ENCODE assay signal across 8 mouse cellular contexts in the genomic region with DNA sequence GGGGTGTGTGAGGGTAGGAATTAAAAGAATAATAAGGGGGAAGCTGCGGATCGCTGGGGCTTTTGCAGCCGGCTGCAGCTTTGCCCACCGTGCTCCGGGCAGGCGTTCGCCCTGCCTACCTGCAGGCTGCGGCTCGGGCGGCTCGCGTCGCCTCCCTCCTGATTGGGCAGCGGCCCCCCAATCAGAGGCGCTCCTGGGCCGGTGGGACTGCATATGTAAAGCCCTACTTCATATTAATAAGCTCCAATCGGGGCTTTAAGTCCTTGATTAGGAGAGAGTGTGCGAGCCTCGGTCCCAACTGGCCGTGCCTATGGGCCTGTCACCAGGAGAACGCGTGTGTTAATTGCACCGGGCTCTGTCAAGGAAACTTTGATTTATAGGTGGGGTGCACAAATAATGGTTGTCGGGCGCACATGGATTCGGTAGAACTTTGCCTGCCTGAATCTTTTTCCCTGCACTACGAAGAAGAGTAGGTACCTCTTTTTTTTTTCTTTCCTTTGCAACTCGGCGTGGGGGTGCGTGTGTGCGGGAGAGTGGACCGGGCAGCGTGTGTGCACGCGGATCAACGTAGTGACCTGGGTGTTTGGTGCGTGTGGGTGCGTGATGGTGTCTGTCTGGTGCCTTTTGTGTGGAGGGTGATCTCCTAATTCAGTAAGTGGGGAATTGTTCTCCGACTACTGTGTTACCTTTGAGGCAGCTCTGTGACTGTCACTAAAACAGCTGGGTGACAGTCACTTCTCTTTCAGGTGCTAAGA.
DNase-seq lines count a peak whose midpoint lies in the region; ATAC-seq and TF ChIP-seq lines count a peak whose summit lies in the region.

No protein-coding gene starts in this region.

- no peaks in the 10 kb centered on the region for H3K36me3 ChIP-seq in forebrain, embryonic 15.5 days
- H3K36me3 ChIP-seq in liver, embryonic 14.5 days (replicated peaks; ENCODE audit: control insufficient read depth, insufficient read depth, low read depth), result no peaks in the 10 kb centered on the region
- no peaks in the 10 kb centered on the region for H3K36me3 ChIP-seq in neural tube, embryonic 11.5 days (ENCODE audit: control insufficient read depth, insufficient read depth, low read length)

- peak; percentile 95 for ATAC-seq in forebrain, embryonic 15.5 days (replicated peaks)
- no peak for ATAC-seq in liver, embryonic 14.5 days (ENCODE audit: insufficient read depth)
- peak; percentile 81 for ATAC-seq in neural tube, embryonic 11.5 days (ENCODE audit: insufficient read depth, low FRiP score, low TSS enrichment)

- under 1% methylated on average over 39 of the region's 39 CpGs for WGBS in forebrain, embryonic 15.5 days
- WGBS in liver, embryonic 14.5 days (ENCODE audit: insufficient replicate concordance), result 2% methylated on average over 39 of the region's 39 CpGs
- whole genome bisulfite sequencing in neural tube, embryonic 11.5 days, result under 1% methylated on average over 39 of the region's 39 CpGs

- H3K27ac ChIP-seq in forebrain, embryonic 15.5 days (replicated peaks), result no peak overlapping the region
- no peak overlapping the region for H3K27ac ChIP-seq in liver, embryonic 14.5 days
- H3K27ac ChIP-seq in neural tube, embryonic 11.5 days (ENCODE audit: low read depth, low read length), result no peak overlapping the region

- H3K9ac ChIP-seq in forebrain, embryonic 15.5 days (replicated peaks), result peak overlapping the region; percentile 42
- no peak overlapping the region for H3K9ac ChIP-seq in liver, embryonic 14.5 days (replicated peaks)
- H3K9ac ChIP-seq in neural tube, embryonic 11.5 days (ENCODE audit: low read length), result peak overlapping the region; percentile 19; the same call in 1 of the 2 replicates

- peak overlapping the region; percentile 90 for H3K4me2 ChIP-seq in forebrain, embryonic 15.5 days (replicated peaks)
- H3K4me2 ChIP-seq in liver, embryonic 14.5 days (ENCODE audit: low read depth), result peak overlapping the region; percentile 52
- H3K4me2 ChIP-seq in neural tube, embryonic 11.5 days (ENCODE audit: low read depth), result peak overlapping the region; percentile 70

- no peaks in the 10 kb centered on the region for H3K9me3 ChIP-seq in forebrain, embryonic 15.5 days
- H3K9me3 ChIP-seq in liver, embryonic 14.5 days (ENCODE audit: control insufficient read depth, low read length), result no peaks in the 10 kb centered on the region
- no peaks in the 10 kb centered on the region for H3K9me3 ChIP-seq in neural tube, embryonic 11.5 days (ENCODE audit: control insufficient read depth, low read length)

- TF ChIP-seq CTCF in liver, embryonic 14.5 days (IDR thresholded peaks at IDR 0.05; ENCODE audit: low read depth), result no peak

- H3K4me1 ChIP-seq in forebrain, embryonic 15.5 days, result peaks cover 29% of the 10 kb centered on the region
- no peaks in the 10 kb centered on the region for H3K4me1 ChIP-seq in liver, embryonic 14.5 days (replicated peaks; ENCODE audit: control insufficient read depth in 2 of 2, insufficient read depth in 2 of 2, low read length in 1 of 2)
- H3K4me1 ChIP-seq in neural tube, embryonic 11.5 days (ENCODE audit: control insufficient read depth, insufficient read depth, low read length), result 0 out of 2 replicates have a peak, but pooled peaks cover 4% of the 10 kb centered on the region

- DNase-seq in layer of hippocampus, adult 11-12 months (ENCODE audit: low spot score), result peak; percentile 30
- DNase-seq in layer of hippocampus, adult 9-10 months (ENCODE audit: low spot score), result no peak
- DNase-seq in heart, postnatal 10 days, result peak; percentile 72 to 82
- DNase-seq in kidney, postnatal 25 days, result peak; percentile 71 to 89
- DNase-seq in liver, embryonic 14.5 days (ENCODE audit: low read depth in 3 of 3, low spot score in 3 of 3), result peak in 1 of 3 experiments; percentile 4
- DNase-seq in neural tube, embryonic 11.5 days (ENCODE audit: low spot score), result peak; percentile 85
- DNase-seq in urinary bladder, adult 18-20 months (ENCODE audit: low spot score in 2 of 2), result peak; percentile 14 to 35

- peaks cover 8% of the 10 kb centered on the region; the same call in 1 of the 2 replicates for H3K27me3 ChIP-seq in forebrain, embryonic 15.5 days
- H3K27me3 ChIP-seq in liver, embryonic 14.5 days (ENCODE audit: control insufficient read depth, insufficient read depth, low read length), result peaks cover 10% of the 10 kb centered on the region
- H3K27me3 ChIP-seq in neural tube, embryonic 11.5 days (ENCODE audit: control insufficient read depth, insufficient read depth, low read length), result no peaks in the 10 kb centered on the region

- no peak for TF ChIP-seq EP300 in liver, embryonic 14.5 days (IDR thresholded peaks at IDR 0.05; ENCODE audit: low read depth)

- intact Hi-C loops in heart, postnatal 10 days (cut with DNase I), result no loop called here

- H3K4me3 ChIP-seq in forebrain, embryonic 15.5 days, result peak overlapping the region; percentile 48
- peak overlapping the region; percentile 20 to 35; a peak in 3 of 4 replicates for H3K4me3 ChIP-seq in liver, embryonic 14.5 days (ENCODE audit: insufficient read depth in 1 of 2, low read depth in 2 of 2, low read length in 2 of 2)
- peak overlapping the region; percentile 37 for H3K4me3 ChIP-seq in neural tube, embryonic 11.5 days (ENCODE audit: low read depth, low read length)
